Mouse (Mus musculus) left cerebral cortex, adult 2 months (tissue): ENCODE data around the gene Myo1h. TPM values are rescaled to one million over a fixed set of nuclear protein-coding genes. Genes with fewer than 3 reads are reported as not detected.

Experiments used
- DNase-seq, 2 experiments: peaks; one replicate each; pipeline ENCODE4 v3.0.0; 2021 to 2022; ENCODE audit warnings: low spot score in 2 of 2, mixed read lengths in 1 of 2; ENCODE audit errors: extremely low spot score in 1 of 2
- H3K27ac ChIP-seq: fragments of 200-600 bp; 2 replicates; pipeline ENCODE4 v1.8.1; 2022
- H3K4me3 ChIP-seq: fragments of 200-600 bp; 2 replicates; pipeline ENCODE4 v1.8.1; 2022
- CTCF ChIP-seq: fragments of 200-600 bp; IDR thresholded peaks from 2 replicates; pipeline ENCODE4 v1.8.1; 2022; ENCODE audit warnings: antibody characterized with exemption, mild to moderate bottlenecking, moderate library complexity
- intact Hi-C: fragments of 180-260 bp; cut with DNase I; formaldehyde crosslinking; loops from one replicate; pipeline ENCODE4 v1.15.1; 2025
- microRNA-seq, 2 experiments: library from miRNA; unstranded; fragments of <30 nt; microRNA quantifications; one replicate each; pipeline ENCODE4 v1.2.0; 2021
- total RNA-seq, 2 experiments: library from RNA; stranded (reverse); gene quantifications; 2 replicates each; pipeline ENCODE4 v1.2.3; 2021

Myo1h gene
- total RNA-seq, 2 experiments from 2014 or later = 1.6 to 2.6 TPM

DNA sequence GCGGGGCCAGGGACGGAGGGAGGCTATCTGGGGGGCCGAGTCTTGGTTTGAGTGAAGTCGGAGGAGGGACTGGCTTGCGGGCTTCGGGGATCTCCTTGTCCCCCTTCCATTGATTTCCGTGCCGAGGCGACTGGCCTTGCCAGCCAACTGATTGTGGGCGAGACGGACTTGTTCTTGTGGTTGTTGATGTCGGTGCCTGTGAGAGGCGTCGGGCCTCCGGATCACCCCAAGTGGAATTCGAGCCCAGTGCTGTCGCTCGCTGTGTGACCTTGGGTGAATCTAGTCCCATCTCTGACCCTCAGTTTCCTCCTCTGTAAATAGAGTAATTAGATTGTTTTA lies 92.0 kb downstream of the Myo1h start:
- intact Hi-C loops = loop anchor here (2.0 to 5.0 kb wide), 3 partner anchors 22 to 286 kb away; no protein-coding TSS in a partner anchor
- TF ChIP-seq CTCF = no peak
- Histone ChIP-seq H3K27ac (peak overlapping the region; percentile 91), H3K4me3 (peak overlapping the region; percentile 76)
- no peak for DNase-seq

DNA sequence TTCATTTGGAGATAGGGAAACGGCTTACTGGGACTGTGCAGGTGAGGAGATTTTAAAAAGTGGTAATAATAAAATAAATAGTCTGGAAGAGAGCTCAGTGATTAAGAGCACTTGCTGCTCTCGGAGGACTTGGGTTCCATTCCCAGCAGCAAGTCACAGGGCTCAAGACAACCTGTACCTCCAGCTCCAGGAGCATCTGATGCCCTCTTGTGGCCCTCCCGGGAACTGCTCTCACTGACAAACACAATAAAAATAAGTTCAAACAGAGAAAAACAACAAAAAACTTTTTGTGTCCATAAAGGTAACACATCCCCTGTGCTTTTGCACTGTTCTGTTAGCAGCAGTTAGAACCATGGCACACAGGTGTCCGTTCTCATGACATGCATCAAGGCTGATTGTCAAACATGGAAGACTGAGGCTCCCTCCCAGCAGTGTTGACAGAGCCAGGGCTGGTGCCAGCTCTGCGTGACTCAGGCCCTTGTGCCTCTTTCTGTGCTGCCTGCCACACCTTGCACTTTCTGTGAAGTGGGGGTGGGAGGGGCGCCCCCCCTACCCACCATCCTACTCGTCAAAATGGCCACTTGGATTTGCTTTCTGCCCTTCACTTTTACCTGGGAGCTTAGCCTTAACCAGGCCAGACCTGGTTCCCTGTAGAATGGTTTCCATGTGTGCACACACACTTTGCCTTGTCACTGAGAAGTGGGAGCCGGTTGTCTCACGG lies 94.4 kb downstream of the Myo1h start:
- intact Hi-C loops = loop anchor here (5.0 kb wide), 1 partner anchor 284 kb away; no protein-coding TSS in a partner anchor
- TF ChIP-seq CTCF = peak; percentile 76
- no peak overlapping the region for H3K4me3 ChIP-seq
- no peak for DNase-seq
- no peak overlapping the region for H3K27ac ChIP-seq

DNA sequence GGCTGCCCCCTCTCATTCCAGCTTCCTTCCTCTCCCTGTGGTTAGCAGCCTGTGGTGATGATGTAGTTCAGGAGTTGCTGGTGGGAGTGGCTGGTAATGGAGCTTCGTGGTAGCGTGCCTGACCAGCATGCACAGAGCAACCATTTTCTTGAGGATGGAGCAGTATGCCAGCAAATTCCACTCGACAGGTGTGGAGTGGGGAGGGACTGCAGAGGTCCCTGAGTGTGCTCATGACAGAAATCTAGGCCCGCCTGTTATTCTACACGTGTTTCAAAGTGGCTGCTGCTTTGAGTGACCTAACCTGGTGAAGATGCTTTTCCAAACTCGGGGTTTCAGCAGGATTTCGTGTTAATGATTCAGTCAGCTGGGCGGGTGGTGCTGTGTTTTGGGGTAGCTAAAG lies 95.5 kb downstream of the Myo1h start:
- intact Hi-C loops = loop anchor here (5.0 kb wide), 1 partner anchor 283 kb away; no protein-coding TSS in a partner anchor
- H3K27ac ChIP-seq = no peak overlapping the region
- H3K4me3 ChIP-seq = no peak overlapping the region
- no peak for DNase-seq
- TF ChIP-seq CTCF = no peak

DNA sequence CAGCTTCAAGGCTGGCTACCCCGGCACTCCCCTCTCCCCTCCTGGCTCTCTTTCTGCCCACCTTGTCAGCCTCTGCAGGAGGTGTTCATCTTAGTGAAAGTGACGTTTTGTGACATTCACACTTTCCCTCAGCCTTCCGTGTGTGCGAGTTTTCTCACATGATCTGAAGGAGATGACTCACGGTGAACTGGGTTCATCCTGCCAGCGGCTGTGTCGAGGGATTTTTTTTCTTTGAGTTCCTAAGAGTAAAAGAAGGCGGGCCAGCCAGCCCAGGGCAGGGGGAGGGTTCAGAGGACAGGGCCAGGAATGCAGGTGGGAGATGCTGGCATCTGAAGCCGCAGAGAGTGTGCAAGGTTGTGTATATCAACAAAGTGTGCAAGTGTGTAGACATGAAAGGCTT lies 104.2 kb downstream of the Myo1h start:
- TF ChIP-seq CTCF = no peak
- DNase-seq = no peak
- intact Hi-C loops = no loop called here
- Histone ChIP-seq H3K4me3 (no peak overlapping the region), H3K27ac (no peak overlapping the region)

DNA sequence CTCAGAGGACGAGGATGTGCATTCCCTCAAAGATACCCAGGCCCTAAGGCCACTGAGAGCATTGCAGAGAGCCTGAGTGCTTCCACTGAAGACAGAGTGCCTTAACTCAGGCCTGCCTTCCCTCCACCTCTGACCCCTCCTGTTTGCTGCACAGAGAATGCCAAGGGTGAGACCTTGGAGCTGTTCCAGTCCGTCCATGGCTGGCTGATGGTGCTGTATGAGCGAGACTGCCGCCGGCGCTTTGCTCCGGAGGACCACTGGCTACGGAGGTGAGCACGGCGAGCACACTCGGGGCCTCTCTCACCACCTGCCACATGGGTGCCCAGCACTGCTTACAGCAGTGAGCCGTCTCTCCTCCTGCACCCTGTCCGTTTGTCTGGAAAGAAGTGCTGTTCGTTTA lies 117.6 kb downstream of the Myo1h start:
- intact Hi-C loops = no loop called here
- DNase-seq = no peak
- Histone ChIP-seq H3K4me3 (no peak overlapping the region), H3K27ac (no peak overlapping the region)
- TF ChIP-seq CTCF = no peak

DNA sequence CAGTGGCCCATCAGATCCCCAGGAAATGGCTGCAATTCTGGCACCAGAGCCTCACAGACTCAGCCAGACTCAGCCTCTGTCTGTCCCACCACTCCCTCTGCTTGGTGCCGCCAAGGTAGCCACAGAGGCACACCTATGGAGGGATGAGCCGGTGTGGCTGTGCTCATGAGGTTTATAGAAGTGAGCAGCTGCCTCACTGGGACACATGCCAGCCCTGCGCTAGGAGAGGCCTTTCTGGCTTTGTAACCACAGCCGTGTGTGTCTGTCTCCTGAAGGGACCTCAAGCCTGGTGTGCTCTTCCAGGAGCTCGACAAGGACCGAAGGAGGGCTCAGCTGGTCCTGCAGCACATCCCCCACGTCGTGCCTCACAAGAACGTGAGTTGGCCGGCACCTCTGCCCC lies 118.3 kb downstream of the Myo1h start:
- Histone ChIP-seq H3K4me3 (no peak overlapping the region), H3K27ac (no peak overlapping the region)
- DNase-seq = no peak
- TF ChIP-seq CTCF = no peak
- intact Hi-C loops = no loop called here

DNA sequence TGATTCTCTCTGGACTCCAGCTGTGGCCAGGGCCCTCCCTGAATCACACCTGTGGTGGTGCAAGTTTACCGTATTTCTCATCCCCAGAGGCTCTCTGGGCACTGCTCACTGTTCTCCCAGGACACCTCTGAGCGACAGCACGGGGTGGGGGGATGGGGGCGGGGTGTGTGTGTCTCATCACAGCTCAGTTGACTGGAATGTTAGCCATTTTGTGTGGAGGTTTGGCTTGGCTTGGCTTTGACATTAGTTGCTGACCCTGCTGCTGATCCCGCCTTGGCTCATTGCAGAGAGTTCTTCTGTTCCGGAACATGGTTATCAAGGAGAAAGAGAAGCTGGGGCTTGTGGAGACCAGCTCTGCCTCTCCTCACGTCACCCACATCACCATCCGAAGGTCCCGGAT lies 118.8 kb downstream of the Myo1h start:
- intact Hi-C loops = no loop called here
- no peak for TF ChIP-seq CTCF
- Histone ChIP-seq H3K4me3 (no peak overlapping the region), H3K27ac (no peak overlapping the region)
- DNase-seq = no peak

DNA sequence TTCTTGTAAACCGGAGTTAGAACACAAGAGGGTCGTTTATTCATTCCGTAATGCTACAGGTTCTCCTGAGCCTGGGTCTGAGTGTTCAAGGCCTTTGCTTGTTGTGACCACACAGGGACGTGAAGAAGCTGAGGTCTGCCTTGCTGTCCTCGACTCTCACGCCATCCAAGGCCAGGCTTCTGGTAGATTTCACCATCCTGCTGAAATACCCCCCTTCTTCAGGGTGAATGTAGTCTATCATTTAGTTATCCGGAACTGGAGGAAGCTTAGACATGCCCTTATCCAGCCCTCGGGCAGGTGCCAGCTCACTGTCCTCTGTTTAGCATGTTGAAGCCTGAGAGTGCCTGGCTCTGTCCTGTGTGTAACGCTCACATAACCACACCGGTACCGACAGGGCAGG lies 119.9 kb downstream of the Myo1h start:
- DNase-seq = no peak
- H3K27ac ChIP-seq = no peak overlapping the region
- no peak for TF ChIP-seq CTCF
- intact Hi-C loops = no loop called here
- no peak overlapping the region for H3K4me3 ChIP-seq

DNA sequence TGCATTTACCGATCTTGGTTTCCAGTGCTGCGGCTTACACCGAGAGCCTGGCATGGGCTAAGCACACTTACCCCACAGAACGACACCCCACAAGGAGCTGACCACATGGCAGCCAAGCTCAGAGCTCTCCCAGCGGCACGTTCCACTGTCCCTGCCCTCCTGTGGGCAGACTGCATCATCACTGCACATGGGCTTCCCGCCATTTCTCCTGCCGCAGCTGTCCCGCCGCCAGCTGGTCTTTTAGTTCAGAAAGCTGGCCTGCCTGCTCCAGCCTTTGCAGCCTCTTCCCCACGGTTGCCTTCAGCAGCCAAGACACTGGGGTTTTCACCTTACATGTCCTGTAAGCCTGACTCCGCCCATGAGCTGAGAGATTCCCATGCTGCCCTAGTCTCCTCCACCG lies 121.5 kb downstream of the Myo1h start:
- no peak for TF ChIP-seq CTCF
- Histone ChIP-seq H3K27ac (no peak overlapping the region), H3K4me3 (no peak overlapping the region)
- DNase-seq = no peak
- intact Hi-C loops = no loop called here

DNA sequence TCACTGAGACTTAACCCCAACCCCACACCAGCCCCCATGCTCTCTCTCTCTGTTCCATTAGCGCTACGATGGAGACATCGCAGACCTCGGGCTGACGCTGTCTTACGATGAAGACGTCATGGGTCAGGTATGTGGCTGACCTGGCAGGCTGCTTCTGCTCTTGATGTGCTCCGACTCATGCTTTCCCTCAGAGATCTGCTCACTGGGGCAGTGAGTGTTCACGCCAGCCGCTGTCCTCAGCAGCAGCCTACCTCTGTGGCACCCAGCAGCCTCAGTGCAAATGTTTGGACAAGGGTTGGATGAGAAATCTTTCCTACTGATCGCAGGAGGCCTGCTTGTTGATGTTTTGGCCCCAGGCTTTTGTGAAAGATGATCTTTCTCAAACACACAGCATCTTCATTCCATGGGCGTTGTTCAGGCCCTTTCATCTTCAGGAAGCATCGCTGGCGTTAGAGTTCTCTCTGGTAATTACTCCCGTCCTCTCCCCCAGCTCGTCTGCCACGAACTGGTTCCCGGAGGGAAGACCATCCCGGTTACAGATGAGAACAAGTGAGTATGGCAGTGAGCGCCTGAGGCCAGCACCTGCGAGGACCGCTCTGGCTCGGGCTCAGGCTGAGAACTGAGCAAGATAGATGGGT lies 123.5 kb downstream of the Myo1h start:
- TF ChIP-seq CTCF = no peak
- intact Hi-C loops = no loop called here
- Histone ChIP-seq H3K27ac (no peak overlapping the region), H3K4me3 (no peak overlapping the region)
- no peak for DNase-seq

DNA sequence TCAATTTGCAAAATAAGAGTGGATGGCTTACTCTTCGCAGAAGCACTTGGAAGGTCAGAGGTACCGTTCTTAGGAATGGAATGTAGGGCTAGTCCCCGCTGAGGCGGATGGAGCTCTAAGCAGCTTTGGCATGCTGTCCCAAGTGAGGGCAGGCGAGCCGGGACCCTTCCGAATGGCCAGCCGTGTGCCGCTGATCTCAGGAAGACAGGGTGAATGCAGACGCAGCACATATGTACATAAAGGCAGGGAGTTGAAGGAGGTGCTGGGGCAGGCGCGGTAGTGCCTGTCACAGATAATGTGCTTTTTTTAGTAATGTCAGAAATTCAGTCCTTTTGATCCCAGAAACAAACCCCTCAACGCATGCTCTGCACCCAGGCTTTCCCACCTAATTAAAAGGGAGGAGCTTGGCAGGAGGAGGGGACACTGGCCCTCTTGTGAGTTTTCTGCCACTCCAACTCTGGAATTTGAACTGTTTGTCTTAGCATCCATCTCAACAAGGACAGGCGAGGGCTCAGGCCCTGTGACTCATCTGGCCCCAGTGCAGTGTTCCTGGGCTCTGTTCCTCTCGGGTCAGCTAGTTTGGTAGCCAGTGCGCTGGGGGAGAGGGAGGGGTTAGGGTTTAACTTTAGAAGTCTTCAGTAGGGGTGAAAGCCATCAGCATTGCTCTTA lies 124.2 kb downstream of the Myo1h start:
- no peak for DNase-seq
- intact Hi-C loops = no loop called here
- no peak overlapping the region for H3K4me3 ChIP-seq
- H3K27ac ChIP-seq = no peak overlapping the region
- no peak for TF ChIP-seq CTCF

Small RNA genes within 50 kb of the gene (microRNA-seq; reads per million reads assigned to microRNA genes)
- 0 to 0.96 reads per million in 2 experiments for gene Mir7027

Other genes starting within 250 kb of the Myo1h start
- gene Usp30, start 223.7 kb upstream of the Myo1h start, total RNA-seq = 10 to 100 TPM; 39.4 to 42.1 TPM
- 100 to 1,000 TPM; 172 to 190 TPM for gene Svop, start 197.6 kb upstream of the Myo1h start, total RNA-seq
- gene Alkbh2, start 160.9 kb upstream of the Myo1h start, total RNA-seq = 1 to 10 TPM; 5.9 to 7.2 TPM
- 1 to 10 TPM; 2.6 to 3.1 TPM for gene Ung, start 158.8 kb upstream of the Myo1h start, total RNA-seq
- gene Acacb, start 142.6 kb upstream of the Myo1h start, total RNA-seq = 1 to 10 TPM; 4.4 to 5.3 TPM
- gene Foxn4, start 15.4 kb upstream of the Myo1h start, total RNA-seq = not detected
- gene Kctd10, start 91.3 kb downstream of the Myo1h start, total RNA-seq = 10 to 100 TPM; 56.8 to 58.8 TPM
- 10 to 100 TPM; 79.6 to 83.8 TPM for gene Ube3b, start 91.4 kb downstream of the Myo1h start, total RNA-seq
- 10 to 100 TPM; 17.0 to 21.3 TPM for gene Mmab, start 154.9 kb downstream of the Myo1h start, total RNA-seq
- 10 to 100 TPM; 26.1 to 30.8 TPM for gene Mvk, start 155.1 kb downstream of the Myo1h start, total RNA-seq